Comparison of ENCODE assay signal across 20 mouse cellular contexts in genomic region chr16:58415500-58415899, GRCm38 (mm10). TPM values are rescaled to one million over a fixed set of nuclear protein-coding genes. Genes with fewer than 3 reads are reported as not detected.
DNase-seq lines count a peak whose midpoint lies in the region; ATAC-seq lines count a peak whose summit lies in the region.
"Had no signal": no experiment of that assay in that cellular context is flagged by ENCODE, and none has a peak within 500 bp of the region (broad histone marks: within the 10 kb centered on the region; RNA-seq: fewer than 3 reads in every experiment).

No protein-coding gene starts in this region.

- 97% methylated on average over 2 of the region's 2 CpGs for WGBS in intestine, embryonic 14.5 days
- 92% methylated on average over 2 of the region's 2 CpGs for WGBS in intestine, embryonic 15.5 days
- 88% methylated on average over 2 of the region's 2 CpGs for WGBS in neural tube, embryonic 15.5 days

- H3K27ac ChIP-seq in intestine, embryonic 14.5 days (ENCODE audit: low read depth), result no peak overlapping the region
- no peak overlapping the region for H3K27ac ChIP-seq in intestine, embryonic 15.5 days
- H3K27ac ChIP-seq in neural tube, embryonic 15.5 days (replicated peaks), result no peak overlapping the region
- H3K27ac ChIP-seq: left cerebral cortex, adult 2 months had no signal

- peak; percentile 54 for ATAC-seq in frontal cortex, adult (ENCODE audit: low TSS enrichment)
- no peak for ATAC-seq in intestine, embryonic 14.5 days (replicated peaks; ENCODE audit: low FRiP score, low TSS enrichment, low read depth)
- no peak for ATAC-seq in intestine, embryonic 15.5 days
- ATAC-seq in neural tube, embryonic 15.5 days (ENCODE audit: low FRiP score), result peak; percentile 28; the same call in 1 of the 2 replicates
- ATAC-seq: inflammation-experienced regulatory T-cells, adult 6 months had no signal

- H3K9ac ChIP-seq in intestine, embryonic 14.5 days (ENCODE audit: low read length), result no peak overlapping the region
- no peak overlapping the region for H3K9ac ChIP-seq in intestine, embryonic 15.5 days
- H3K9ac ChIP-seq in neural tube, embryonic 15.5 days (replicated peaks), result no peak overlapping the region

- H3K4me1 ChIP-seq in intestine, embryonic 14.5 days (replicated peaks; ENCODE audit: control insufficient read depth, insufficient read depth, low read length), result peaks cover 5% of the 10 kb centered on the region
- H3K4me1 ChIP-seq in intestine, embryonic 15.5 days (replicated peaks), result peaks cover 5% of the 10 kb centered on the region; the same call in 1 of the 2 replicates
- peaks cover 9% of the 10 kb centered on the region for H3K4me1 ChIP-seq in neural tube, embryonic 15.5 days

- no peak overlapping the region for H3K4me3 ChIP-seq in intestine, embryonic 14.5 days (ENCODE audit: low read depth, low read length)
- no peak overlapping the region for H3K4me3 ChIP-seq in intestine, embryonic 15.5 days (replicated peaks)
- H3K4me3 ChIP-seq in neural tube, embryonic 15.5 days (replicated peaks), result no peak overlapping the region
- H3K4me3 ChIP-seq: left cerebral cortex, adult 2 months had no signal

- no peaks in the 10 kb centered on the region for H3K9me3 ChIP-seq in intestine, embryonic 14.5 days (ENCODE audit: control insufficient read depth, low read length)
- no peaks in the 10 kb centered on the region for H3K9me3 ChIP-seq in intestine, embryonic 15.5 days
- H3K9me3 ChIP-seq in neural tube, embryonic 15.5 days (replicated peaks), result no peaks in the 10 kb centered on the region

- no peaks in the 10 kb centered on the region for H3K27me3 ChIP-seq in intestine, embryonic 14.5 days (replicated peaks; ENCODE audit: control insufficient read depth, insufficient read depth, low read length)
- no peaks in the 10 kb centered on the region for H3K27me3 ChIP-seq in intestine, embryonic 15.5 days (replicated peaks)
- H3K27me3 ChIP-seq in neural tube, embryonic 15.5 days (replicated peaks), result no peaks in the 10 kb centered on the region

- no peak overlapping the region for H3K4me2 ChIP-seq in intestine, embryonic 14.5 days (ENCODE audit: low read length)
- H3K4me2 ChIP-seq in intestine, embryonic 15.5 days (replicated peaks), result no peak overlapping the region
- H3K4me2 ChIP-seq in neural tube, embryonic 15.5 days, result no peak overlapping the region
- H3K4me2 ChIP-seq: liver, embryonic 11.5 days had no signal

- H3K36me3 ChIP-seq in intestine, embryonic 14.5 days (ENCODE audit: control insufficient read depth, insufficient read depth, low read length), result no peaks in the 10 kb centered on the region
- H3K36me3 ChIP-seq in intestine, embryonic 15.5 days, result no peaks in the 10 kb centered on the region
- H3K36me3 ChIP-seq in neural tube, embryonic 15.5 days, result no peaks in the 10 kb centered on the region

- DNase-seq in frontal cortex, adult 2 months (ENCODE audit: extremely low spot score in 1 of 2, low spot score in 1 of 2), result no peak
- peak; percentile 42 for DNase-seq in intestine, embryonic 14.5 days (ENCODE audit: low spot score)
- DNase-seq in neural tube, embryonic 10.5 days (ENCODE audit: extremely low spot score, low spot score), result no peak
- no peak for DNase-seq in cerebellum, adult 9-10 months
- DNase-seq: cerebellum, adult 18-20 months; cerebellum, postnatal 36 days; gastrocnemius, postnatal 10 days; heart, adult 11 months; heart, postnatal 10 days; kidney, postnatal 4 days; layer of hippocampus, adult 9-11 months; left cerebral cortex, postnatal 4 days; lung, adult 18-20 months; lung, postnatal 36 days had no signal

RNA-seq across cellular contexts. Expression of gene Dcbld2, which starts 7.3 kb away (rescaled TPM):
- 16.7 and 17.6 TPM in 2 replicates for polyA plus RNA-seq in frontal cortex, adult 2 months (2012; rRNA removed)
- polyA plus RNA-seq in intestine, embryonic 14.5 days (2014; fragmentation: Nextera tagmentation; extraction: Ambion mirVana), result 9.2 and 9.8 TPM in 2 replicates
- polyA plus RNA-seq in intestine, embryonic 15.5 days (2015; fragmentation: Nextera tagmentation; extraction: Ambion mirVana), result 5.0 and 5.9 TPM in 2 replicates
- polyA plus RNA-seq in neural tube, embryonic 15.5 days (2015; fragmentation: Nextera tagmentation; extraction: Ambion mirVana), result 4.7 and 5.6 TPM in 2 replicates

Comparison
In these comparisons a context has a peak if more than half of its experiments do, and no peak if none do; other contexts are left out.
1. ATAC-seq: peak in frontal cortex, adult (single experiment) and neural tube, embryonic 15.5 days (single experiment); none in intestine, embryonic 14.5 days (single experiment) and intestine, embryonic 15.5 days (single experiment).